Mouse (Mus musculus): ENCODE results near the gene Iqcg. TPM values are rescaled to one million over a fixed set of nuclear protein-coding genes. Genes with fewer than 3 reads are reported as not detected.

Gene Iqcg
- polyA plus RNA-seq, 1 experiment from 2014 or later, result 6.8 TPM

- Histone ChIP-seq H3K27me3 (no peaks in the 10 kb centered on the region), H3K9me3 (no peaks in the 10 kb centered on the region), H3K9ac (no peak overlapping the region), H3K4me1 (replicated peaks) (no peaks in the 10 kb centered on the region), H3K4me3 (no peak overlapping the region), H3K36me3 (peaks cover 58% of the 10 kb centered on the region), H3K4me2 (no peak overlapping the region), H3K27ac (no peak overlapping the region)
- ATAC-seq (ENCODE audit: low FRiP score), result no peak
- WGBS, result 93% methylated on average over 1 of the region's 1 CpGs
These were observed 41.1 kb downstream of the Iqcg start for GRCm38 (mm10) chr16:33014921-33015320.

GRCm38 (mm10) chr16:33013801-33014200, 42.2 kb downstream of the Iqcg start:
- Histone ChIP-seq H3K36me3 (peaks cover 69% of the 10 kb centered on the region), H3K27ac (no peak overlapping the region), H3K27me3 (no peaks in the 10 kb centered on the region), H3K4me3 (no peak overlapping the region), H3K9ac (no peak overlapping the region), H3K9me3 (no peaks in the 10 kb centered on the region), H3K4me1 (replicated peaks) (no peaks in the 10 kb centered on the region), H3K4me2 (no peak overlapping the region)
- 92% methylated on average over 5 of the region's 5 CpGs for WGBS
- no peak for ATAC-seq (ENCODE audit: low FRiP score)

GRCm38 (mm10) chr16:33010166-33010565, 45.9 kb downstream of the Iqcg start:
- Histone ChIP-seq H3K27ac (no peak overlapping the region), H3K9me3 (no peaks in the 10 kb centered on the region), H3K4me2 (no peak overlapping the region), H3K36me3 (peaks cover 89% of the 10 kb centered on the region), H3K4me3 (no peak overlapping the region), H3K9ac (no peak overlapping the region), H3K4me1 (replicated peaks) (0 out of 2 replicates have a peak, but pooled peaks cover 3% of the 10 kb centered on the region), H3K27me3 (no peaks in the 10 kb centered on the region)
- WGBS, result 96% methylated on average over 6 of the region's 6 CpGs
- ATAC-seq (ENCODE audit: low FRiP score), result no peak

GRCm38 (mm10) chr16:33007436-33007835, 48.6 kb downstream of the Iqcg start:
- no peaks in the 10 kb centered on the region for H3K27me3 ChIP-seq
- no peak overlapping the region for H3K9ac ChIP-seq
- H3K27ac ChIP-seq, result no peak overlapping the region
- 0 out of 2 replicates have a peak, but pooled peaks cover 3% of the 10 kb centered on the region for H3K4me1 ChIP-seq (replicated peaks)
- H3K4me3 ChIP-seq, result no peak overlapping the region
- H3K36me3 ChIP-seq, result peaks cover 76% of the 10 kb centered on the region
- no peaks in the 10 kb centered on the region for H3K9me3 ChIP-seq
- WGBS, result 78% methylated on average over 7 of the region's 7 CpGs
- no peak overlapping the region for H3K4me2 ChIP-seq
- ATAC-seq (ENCODE audit: low FRiP score), result no peak

- Histone ChIP-seq H3K9me3 (no peaks in the 10 kb centered on the region), H3K27ac (no peak overlapping the region), H3K27me3 (no peaks in the 10 kb centered on the region), H3K4me3 (no peak overlapping the region), H3K4me1 (replicated peaks) (0 out of 2 replicates have a peak, but pooled peaks cover 3% of the 10 kb centered on the region), H3K9ac (no peak overlapping the region), H3K36me3 (peaks cover 74% of the 10 kb centered on the region), H3K4me2 (no peak overlapping the region)
- ATAC-seq (ENCODE audit: low FRiP score), result no peak
- 92% methylated on average over 7 of the region's 7 CpGs for WGBS
These were observed 49.1 kb downstream of the Iqcg start for GRCm38 (mm10) chr16:33006888-33007287.

GRCm38 (mm10) chr16:33005216-33005615, 50.8 kb downstream of the Iqcg start:
- Histone ChIP-seq H3K4me3 (no peak overlapping the region), H3K4me2 (no peak overlapping the region), H3K27me3 (no peaks in the 10 kb centered on the region), H3K9ac (no peak overlapping the region), H3K9me3 (no peaks in the 10 kb centered on the region), H3K4me1 (replicated peaks) (0 out of 2 replicates have a peak, but pooled peaks cover 3% of the 10 kb centered on the region), H3K36me3 (peaks cover 79% of the 10 kb centered on the region), H3K27ac (no peak overlapping the region)
- WGBS, result 59% methylated on average over 9 of the region's 9 CpGs
- ATAC-seq (ENCODE audit: low FRiP score), result no peak

- H3K9ac ChIP-seq, result no peak overlapping the region
- no peak overlapping the region for H3K4me3 ChIP-seq
- no peaks in the 10 kb centered on the region for H3K9me3 ChIP-seq
- ATAC-seq (ENCODE audit: low FRiP score), result no peak
- H3K36me3 ChIP-seq, result peaks cover 65% of the 10 kb centered on the region
- no peaks in the 10 kb centered on the region for H3K27me3 ChIP-seq
- H3K4me2 ChIP-seq, result no peak overlapping the region
- WGBS, result 93% methylated on average over 5 of the region's 5 CpGs
- H3K27ac ChIP-seq, result no peak overlapping the region
- no peaks in the 10 kb centered on the region for H3K4me1 ChIP-seq (replicated peaks)
These were observed 63.9 kb downstream of the Iqcg start for GRCm38 (mm10) chr16:32992158-32992557.

- H3K4me1 ChIP-seq (replicated peaks), result no peaks in the 10 kb centered on the region
- H3K9ac ChIP-seq, result no peak overlapping the region
- peaks cover 63% of the 10 kb centered on the region for H3K36me3 ChIP-seq
- no peak overlapping the region for H3K4me2 ChIP-seq
- H3K4me3 ChIP-seq, result no peak overlapping the region
- no peak for ATAC-seq (ENCODE audit: low FRiP score)
- H3K9me3 ChIP-seq, result no peaks in the 10 kb centered on the region
- H3K27me3 ChIP-seq, result no peaks in the 10 kb centered on the region
- WGBS, result 97% methylated on average over 2 of the region's 2 CpGs
- no peak overlapping the region for H3K27ac ChIP-seq
These were observed 71.4 kb downstream of the Iqcg start for GRCm38 (mm10) chr16:32984631-32985030.

- no peak overlapping the region for H3K4me2 ChIP-seq
- WGBS, result 93% methylated on average over 4 of the region's 4 CpGs
- no peak overlapping the region for H3K4me3 ChIP-seq
- H3K27ac ChIP-seq, result no peak overlapping the region
- H3K36me3 ChIP-seq, result peaks cover 62% of the 10 kb centered on the region
- H3K27me3 ChIP-seq, result no peaks in the 10 kb centered on the region
- H3K9ac ChIP-seq, result no peak overlapping the region
- ATAC-seq (ENCODE audit: low FRiP score), result no peak
- no peaks in the 10 kb centered on the region for H3K4me1 ChIP-seq (replicated peaks)
- H3K9me3 ChIP-seq, result no peaks in the 10 kb centered on the region
These were observed 74.6 kb downstream of the Iqcg start for GRCm38 (mm10) chr16:32981405-32981804.

GRCm38 (mm10) chr16:32980227-32980626, 75.8 kb downstream of the Iqcg start:
- no peak for ATAC-seq (ENCODE audit: low FRiP score)
- H3K9me3 ChIP-seq, result no peaks in the 10 kb centered on the region
- peaks cover 57% of the 10 kb centered on the region for H3K36me3 ChIP-seq
- no peaks in the 10 kb centered on the region for H3K27me3 ChIP-seq
- H3K4me1 ChIP-seq (replicated peaks), result no peaks in the 10 kb centered on the region
- no peak overlapping the region for H3K4me2 ChIP-seq
- H3K4me3 ChIP-seq, result no peak overlapping the region
- H3K9ac ChIP-seq, result no peak overlapping the region
- WGBS, result 79% methylated on average over 1 of the region's 1 CpGs
- no peak overlapping the region for H3K27ac ChIP-seq

GRCm38 (mm10) chr16:32973047-32973446, 83.0 kb downstream of the Iqcg start:
- Histone ChIP-seq H3K4me1 (replicated peaks) (no peaks in the 10 kb centered on the region), H3K36me3 (peaks cover 45% of the 10 kb centered on the region), H3K4me2 (no peak overlapping the region), H3K4me3 (no peak overlapping the region), H3K9me3 (no peaks in the 10 kb centered on the region), H3K27ac (no peak overlapping the region), H3K27me3 (no peaks in the 10 kb centered on the region), H3K9ac (no peak overlapping the region)
- 88% methylated on average over 2 of the region's 2 CpGs for WGBS
- no peak for ATAC-seq (ENCODE audit: low FRiP score)

- H3K36me3 ChIP-seq, result peaks cover 41% of the 10 kb centered on the region
- H3K4me3 ChIP-seq, result no peak overlapping the region
- H3K9me3 ChIP-seq, result no peaks in the 10 kb centered on the region
- no peaks in the 10 kb centered on the region for H3K27me3 ChIP-seq
- no peak for ATAC-seq (ENCODE audit: low FRiP score)
- WGBS, result 80% methylated on average over 5 of the region's 5 CpGs
- no peak overlapping the region for H3K27ac ChIP-seq
- H3K9ac ChIP-seq, result no peak overlapping the region
- H3K4me1 ChIP-seq (replicated peaks), result no peaks in the 10 kb centered on the region
- H3K4me2 ChIP-seq, result no peak overlapping the region
These were observed 83.5 kb downstream of the Iqcg start for GRCm38 (mm10) chr16:32972535-32972934.
